8 mouse cellular contexts compared by ENCODE assay signal in genomic region chr6:7843726-7844411, GRCm38 (mm10). TPM values are rescaled to one million over a fixed set of nuclear protein-coding genes. Genes with fewer than 3 reads are reported as not detected.
DNase-seq lines count a peak whose midpoint lies in the region; ATAC-seq and TF ChIP-seq lines count a peak whose summit lies in the region.

No protein-coding gene starts in this region.

- peaks cover 12% of the 10 kb centered on the region; the same call in 1 of the 2 replicates for H3K4me1 ChIP-seq in embryonic facial prominence, embryonic 14.5 days (ENCODE audit: control insufficient read depth, insufficient read depth, low read length)
- peaks cover 25% of the 10 kb centered on the region for H3K4me1 ChIP-seq in limb, embryonic 10.5 days

- H3ac ChIP-seq in myocyte (ENCODE audit: control insufficient read depth, insufficient read length): no peak overlapping the region

- H3K9me3 ChIP-seq in embryonic facial prominence, embryonic 14.5 days (ENCODE audit: control insufficient read depth, low read length): no peaks in the 10 kb centered on the region
- H3K9me3 ChIP-seq in limb, embryonic 10.5 days (replicated peaks): no peaks in the 10 kb centered on the region

- DNase-seq in 416B (ENCODE audit: low read depth): peak; percentile 74
- peak; percentile 83 for DNase-seq in CD4-positive helper T cell, adult 2 months (ENCODE audit: low read depth, low spot score)
- DNase-seq in embryonic facial prominence, embryonic 14.5 days (ENCODE audit: low spot score): no peak
- no peak for DNase-seq in limb, embryonic 10.5 days (ENCODE audit: low spot score)
- DNase-seq in ovary, adult 18-20 months (ENCODE audit: low spot score): no peak
- no peak for DNase-seq in Muller cell, postnatal 12 days (ENCODE audit: inconsistent ontology term)
- no peak for DNase-seq in left cerebral cortex, adult 18-20 months (ENCODE audit: low spot score in 2 of 2)

- ATAC-seq in embryonic facial prominence, embryonic 14.5 days (ENCODE audit: low read depth): no peak; the same call in 1 of the 2 replicates

- H3K4me2 ChIP-seq in embryonic facial prominence, embryonic 14.5 days (ENCODE audit: low read depth, low read length): peak overlapping the region; percentile 64
- H3K4me2 ChIP-seq in myocyte (ENCODE audit: low read depth): peak overlapping the region; percentile 77

- TF ChIP-seq POLR2A in myocyte (IDR thresholded peaks at IDR 0.05; ENCODE audit: insufficient read length, low read depth): no peak

- H3K4me3 ChIP-seq in embryonic facial prominence, embryonic 14.5 days (ENCODE audit: low read depth, low read length): peak overlapping the region; percentile 87
- H3K4me3 ChIP-seq in limb, embryonic 10.5 days: peak overlapping the region; percentile 81
- peak overlapping the region; percentile 44 for H3K4me3 ChIP-seq in myocyte

- H3K27me3 ChIP-seq in embryonic facial prominence, embryonic 14.5 days (replicated peaks; ENCODE audit: control insufficient read depth, insufficient read depth, low read length): no peaks in the 10 kb centered on the region
- no peaks in the 10 kb centered on the region for H3K27me3 ChIP-seq in limb, embryonic 10.5 days (ENCODE audit: low read depth, poor library complexity, severe bottlenecking)
- no peaks in the 10 kb centered on the region for H3K27me3 ChIP-seq in myocyte (ENCODE audit: control insufficient read depth, insufficient read depth, insufficient read length)

- WGBS in embryonic facial prominence, embryonic 14.5 days: 58% methylated on average over 10 of the region's 10 CpGs
- WGBS in limb, embryonic 10.5 days: 70% methylated on average over 10 of the region's 10 CpGs

- no peak overlapping the region; the same call in 1 of the 2 replicates for H3K9ac ChIP-seq in embryonic facial prominence, embryonic 14.5 days (ENCODE audit: low read depth, low read length)

- peak overlapping the region; percentile 65 for H3K27ac ChIP-seq in embryonic facial prominence, embryonic 14.5 days (replicated peaks; ENCODE audit: low read depth, low read length)
- peak overlapping the region; percentile 97 for H3K27ac ChIP-seq in limb, embryonic 10.5 days

- peaks cover 29% of the 10 kb centered on the region for H3K79me2 ChIP-seq in myocyte (ENCODE audit: control insufficient read depth, insufficient read depth)

- no peaks in the 10 kb centered on the region for H3K36me3 ChIP-seq in embryonic facial prominence, embryonic 14.5 days (ENCODE audit: control insufficient read depth, insufficient read depth, low read length)
- no peaks in the 10 kb centered on the region for H3K36me3 ChIP-seq in limb, embryonic 10.5 days
- no peaks in the 10 kb centered on the region for H3K36me3 ChIP-seq in myocyte (ENCODE audit: control insufficient read depth, insufficient read depth)

TF ChIP-seq in myocyte, 11 proteins besides CTCF, POLR2A, EP300 and RAD21:
- TF ChIP-seq TCF12 (IDR thresholded peaks at IDR 0.05; ENCODE audit: insufficient read depth, poor library complexity, severe bottlenecking) (no peak), POLR2AphosphoS2 (IDR thresholded peaks at IDR 0.05; ENCODE audit: insufficient read length, low read depth) (no peak), MAX (IDR thresholded peaks at IDR 0.05; ENCODE audit: low read depth) (no peak), MYOG (IDR thresholded peaks at IDR 0.05; ENCODE audit: control insufficient read depth in 1 of 3, insufficient read depth in 1 of 3, insufficient read length in 2 of 3, low read depth in 2 of 3) (no peak)

RNA-seq across cellular contexts. Expression of gene C1galt1, which starts 0.8 kb away (rescaled TPM):
- polyA plus RNA-seq in embryonic facial prominence, embryonic 14.5 days (2014; fragmentation: Nextera tagmentation; extraction: Ambion mirVana): 6.1 and 6.8 TPM in 2 replicates
- 2.9 and 3.1 TPM in 2 replicates for polyA plus RNA-seq in limb, embryonic 10.5 days (2016; fragmentation: Nextera tagmentation; extraction: Ambion mirVana)
- 3.4 TPM for polyA plus RNA-seq in myocyte (2012; fragmentation: generic; extraction: Trizol)
- 10 to 100 TPM; 10.8 to 13.3 TPM for total RNA-seq in left cerebral cortex, adult 18-20 months (2021)

Comparison
In these comparisons a context has a peak if more than half of its experiments do, and no peak if none do; other contexts are left out.
1. DNase-seq: peak in 416B (single experiment) and CD4-positive helper T cell, adult 2 months (single experiment); none in embryonic facial prominence, embryonic 14.5 days (single experiment), limb, embryonic 10.5 days (single experiment), ovary, adult 18-20 months (single experiment), Muller cell, postnatal 12 days (single experiment) and left cerebral cortex, adult 18-20 months (0 of 2).
2. Peak in every context shown above with its lines, with median percentiles within 50 percentile points of each other: H3K4me3 ChIP-seq.